Mouse (Mus musculus) midbrain, postnatal 0 days (tissue): ENCODE results near the gene Rrp36. TPM values are rescaled to one million over a fixed set of nuclear protein-coding genes. Genes with fewer than 3 reads are reported as not detected.
A peak's percentile ranks its signal among the peaks of the same experiment; 100 is the strongest.

ENCODE experiments used
- ATAC-seq: fragments of 200-750 bp; cut with Nextera tagmentation; 2 replicates; pipeline ENCODE4 v1.8.0; 2017; ENCODE audit warnings: moderate number of reproducible peaks, mild to moderate bottlenecking, moderate TSS enrichment, moderate library complexity; ENCODE audit not compliant: low FRiP score
- DNase-seq: peaks from one replicate; pipeline ENCODE4 v3.0.0-alpha.2; 2015; ENCODE audit warnings: low spot score
- H3K27ac ChIP-seq: fragments of 300-500 bp; sonication (generic); 2 replicates; pipeline ENCODE4 v1.5.1; 2014; ENCODE audit warnings: low read depth, mild to moderate bottlenecking, low read length, mixed read lengths
- H3K27me3 ChIP-seq: fragments of 300-500 bp; sonication (generic); 2 replicates; pipeline ENCODE4 v1.6.1; 2014; ENCODE audit warnings: low read length, control low read depth, mixed read lengths; ENCODE audit not compliant: insufficient read depth
- H3K36me3 ChIP-seq: fragments of 300-500 bp; sonication (generic); 2 replicates; pipeline ENCODE4 v1.6.1; 2014; ENCODE audit warnings: low read length, control low read depth, mixed read lengths; ENCODE audit not compliant: insufficient read depth
- H3K4me1 ChIP-seq: fragments of 300-500 bp; sonication (generic); 2 replicates; pipeline ENCODE4 v1.6.1; 2014; ENCODE audit warnings: mild to moderate bottlenecking, control low read depth, antibody characterized with exemption, low read length, mixed read lengths; ENCODE audit not compliant: insufficient read depth
- H3K4me2 ChIP-seq: fragments of 300-500 bp; sonication (generic); 2 replicates; pipeline ENCODE4 v1.6.1; 2014; ENCODE audit warnings: low read depth, mild to moderate bottlenecking, low read length, mixed read lengths; ENCODE audit not compliant: poor library complexity, severe bottlenecking
- H3K4me3 ChIP-seq: fragments of 300-500 bp; sonication (generic); 2 replicates; pipeline ENCODE4 v1.5.1; 2014; ENCODE audit warnings: low read depth, mild to moderate bottlenecking, low read length, moderate library complexity
- H3K9ac ChIP-seq: fragments of 300-500 bp; sonication (generic); replicated peaks from 2 replicates; pipeline ENCODE4 v1.6.1; 2014; ENCODE audit warnings: mild to moderate bottlenecking, low read length, moderate library complexity, mixed read lengths; ENCODE audit not compliant: poor library complexity, severe bottlenecking
- H3K9me3 ChIP-seq: fragments of 300-500 bp; sonication (generic); 2 replicates; pipeline ENCODE4 v1.6.1; 2016; ENCODE audit warnings: low read length, control low read depth
- CTCF ChIP-seq: IDR thresholded peaks from 2 replicates; pipeline ENCODE4 v1.5.1; 2016; ENCODE audit warnings: antibody characterized with exemption, mild to moderate bottlenecking
- WGBS: fragments of 180-500 bp; shearing (Covaris S2); extraction: QIAGEN DNeasy Blood & Tissue Kit; methylation state at CpG from one replicate; pipeline ENCODE4 v1.1.7; 2014; 5-methylcytosine and 5-hydroxymethylcytosine counted together
- polyA plus RNA-seq: library from polyadenylated mRNA; unstranded; fragments of >200 nt; fragmentation: Nextera tagmentation; extraction: Ambion mirVana; gene quantifications from 2 replicates; pipeline ENCODE4 v1.2.1, GENCODE M21; 2015
- total RNA-seq: library from RNA; depleted of rRNA; stranded (reverse); fragments of >200 nt; gene quantifications from 2 replicates; pipeline ENCODE4 v1.2.3, GENCODE M21; 2014

The Rrp36 gene
- total and polyA plus RNA-seq, 2 experiments from 2014 or later = 27.6 to 52.2 TPM

DNA sequence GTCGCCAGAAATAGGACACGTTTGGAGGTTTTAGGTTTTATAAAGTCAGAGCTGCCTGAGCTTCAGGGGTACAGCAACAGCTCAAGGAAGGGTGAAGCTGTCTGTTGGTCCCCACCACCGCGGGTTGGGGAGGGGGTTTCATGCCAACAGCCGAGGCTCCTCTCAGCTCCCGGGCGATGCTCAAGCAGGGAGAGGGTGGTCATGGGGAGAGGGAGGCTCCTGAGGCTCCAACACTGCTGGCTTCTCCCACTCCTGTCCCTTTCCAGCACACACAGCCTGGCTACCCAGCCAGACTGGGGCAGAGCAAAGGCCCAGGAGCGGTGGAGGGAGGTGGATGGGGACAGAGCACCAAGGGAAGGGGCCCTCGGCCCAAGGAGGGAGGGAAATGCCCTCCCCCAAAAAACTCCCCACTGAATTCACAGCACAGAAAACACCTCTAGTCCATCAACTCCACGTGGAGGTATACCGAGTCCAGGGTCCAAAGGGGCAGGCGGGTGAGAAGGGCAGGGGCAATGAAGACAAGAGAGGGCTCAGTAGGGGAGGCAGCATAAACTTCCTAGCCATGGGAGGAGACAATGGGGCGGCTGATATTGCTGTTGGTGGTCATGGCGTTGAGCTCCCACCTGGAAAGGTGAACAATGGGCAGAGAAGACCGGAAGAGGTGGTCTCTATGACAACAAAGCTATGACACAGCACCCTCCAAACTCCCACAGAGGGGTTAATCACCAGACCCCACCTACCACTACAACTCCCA is 555 bp upstream of the Rrp36 start:
- Histone ChIP-seq H3K9me3 (no peaks in the 10 kb centered on the region), H3K27me3 (no peaks in the 10 kb centered on the region), H3K36me3 (peaks cover 47% of the 10 kb centered on the region), H3K27ac (peak overlapping the region; percentile 33), H3K4me2 (peak overlapping the region; percentile 83), H3K4me1 (peaks cover 21% of the 10 kb centered on the region; the same call in 1 of the 2 replicates), H3K9ac (peak overlapping the region; percentile 55), H3K4me3 (peak overlapping the region; percentile 58)
- WGBS = 17% methylated on average over 15 of the region's 15 CpGs
- ATAC-seq (peak; percentile 10; the same call in 1 of the 2 replicates), DNase-seq (no peak)
- no peak for TF ChIP-seq CTCF

DNA sequence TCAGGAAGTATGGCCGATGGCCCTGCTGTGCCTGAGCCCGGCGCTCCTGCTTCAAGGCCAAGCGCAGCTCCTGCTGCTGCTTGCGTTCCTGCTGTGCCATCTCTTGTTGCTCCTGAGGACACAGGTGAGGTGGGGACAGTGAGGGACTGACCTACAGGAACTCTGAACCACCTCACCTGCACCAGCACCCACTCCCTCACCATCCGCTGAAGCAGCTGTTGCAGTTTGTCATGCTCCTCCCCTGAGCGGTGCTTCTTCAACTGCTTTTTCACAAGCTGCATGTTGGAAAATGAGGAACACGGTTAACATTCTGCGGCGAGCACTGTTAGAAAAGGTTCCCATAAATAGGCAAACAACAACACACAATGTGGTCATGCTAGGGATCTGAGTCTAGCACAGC is 4.2 kb downstream of the Rrp36 start:
- Histone ChIP-seq H3K4me3 (no peak overlapping the region), H3K27me3 (no peaks in the 10 kb centered on the region), H3K36me3 (peaks cover 34% of the 10 kb centered on the region), H3K4me1 (peaks cover 10% of the 10 kb centered on the region; the same call in 1 of the 2 replicates), H3K9ac (no peak overlapping the region), H3K9me3 (no peaks in the 10 kb centered on the region), H3K4me2 (no peak overlapping the region), H3K27ac (no peak overlapping the region)
- TF ChIP-seq CTCF = no peak
- ATAC-seq (no peak), DNase-seq (no peak)
- WGBS = 94% methylated on average over 10 of the region's 10 CpGs

DNA sequence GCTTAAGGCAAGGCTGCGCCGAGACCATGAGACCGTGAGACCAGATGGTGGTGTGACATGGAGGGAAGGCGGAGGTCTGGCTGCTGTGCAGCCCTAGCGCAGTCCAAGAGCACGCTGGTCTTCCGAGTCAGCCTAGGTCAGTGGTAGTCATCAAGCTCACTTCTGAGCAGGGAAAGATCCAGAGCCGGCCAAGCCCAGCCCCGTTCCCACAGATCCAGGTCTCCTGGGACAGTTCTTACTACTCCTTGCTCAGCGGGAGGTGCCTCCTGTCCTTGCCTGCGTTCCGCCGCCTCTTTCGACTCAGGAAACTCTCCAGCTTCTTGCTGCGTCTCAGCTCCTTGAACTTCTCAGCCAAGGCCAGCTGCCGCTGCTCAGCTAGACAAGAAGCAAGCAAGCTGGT is 6.4 kb downstream of the Rrp36 start:
- no peak overlapping the region for H3K4me2 ChIP-seq
- no peak overlapping the region for H3K9ac ChIP-seq
- no peak overlapping the region for H3K27ac ChIP-seq
- H3K4me3 ChIP-seq = no peak overlapping the region
- TF ChIP-seq CTCF = no peak
- ATAC-seq = no peak
- no peak for DNase-seq
- no peaks in the 10 kb centered on the region for H3K27me3 ChIP-seq
- no peaks in the 10 kb centered on the region for H3K4me1 ChIP-seq
- H3K36me3 ChIP-seq = peaks cover 51% of the 10 kb centered on the region
- no peaks in the 10 kb centered on the region for H3K9me3 ChIP-seq
- 85% methylated on average over 16 of the region's 16 CpGs for WGBS

DNA sequence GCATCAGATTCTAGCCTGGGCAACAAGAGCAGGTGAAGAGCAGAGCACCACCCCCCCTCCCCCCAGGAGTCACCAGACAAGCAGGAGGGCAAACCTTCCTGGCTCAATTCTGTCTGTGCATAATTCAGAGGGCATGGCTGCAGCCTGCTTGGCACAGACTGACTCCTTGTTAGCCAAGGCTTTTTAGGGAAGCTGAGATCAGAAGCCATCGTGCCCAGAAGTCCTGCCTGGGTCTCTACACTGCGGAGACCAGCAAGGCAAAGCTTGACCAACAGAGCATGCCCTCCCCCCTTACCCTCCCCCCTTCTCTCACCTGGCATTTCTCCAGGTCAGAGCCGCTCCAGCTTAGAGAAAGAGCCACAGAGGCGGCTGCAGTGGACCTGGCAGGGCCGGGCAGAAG is 11.4 kb downstream of the Rrp36 start:
- H3K27ac ChIP-seq = no peak overlapping the region
- WGBS = 87% methylated on average over 5 of the region's 5 CpGs
- no peak for TF ChIP-seq CTCF
- no peak overlapping the region for H3K4me2 ChIP-seq
- ATAC-seq = no peak
- H3K9me3 ChIP-seq = no peaks in the 10 kb centered on the region
- H3K36me3 ChIP-seq = peaks cover 78% of the 10 kb centered on the region
- no peaks in the 10 kb centered on the region for H3K4me1 ChIP-seq
- H3K9ac ChIP-seq = no peak overlapping the region
- H3K4me3 ChIP-seq = no peak overlapping the region
- no peaks in the 10 kb centered on the region for H3K27me3 ChIP-seq
- no peak for DNase-seq

DNA sequence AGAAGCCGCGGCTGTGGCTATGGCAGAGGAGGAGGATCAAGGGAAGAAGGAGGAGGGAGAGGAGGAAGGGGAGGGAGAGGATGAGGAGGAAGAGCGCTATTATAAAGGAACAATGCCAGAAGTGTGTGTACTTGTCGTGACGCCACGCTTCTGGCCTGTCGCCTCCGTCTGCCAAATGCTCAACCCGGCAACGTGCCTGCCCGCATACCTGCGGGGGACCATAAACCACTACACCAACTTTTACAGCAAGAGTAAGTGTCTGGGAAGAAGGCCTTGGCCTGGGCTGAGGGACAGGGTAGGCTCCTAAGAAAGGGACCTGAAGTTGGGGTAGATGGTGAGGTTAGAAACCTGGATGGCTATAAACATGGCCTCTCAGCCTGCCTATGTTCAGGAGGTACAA is 12.2 kb downstream of the Rrp36 start:
- H3K9me3 ChIP-seq = no peaks in the 10 kb centered on the region
- TF ChIP-seq CTCF = no peak
- H3K36me3 ChIP-seq = peaks cover 82% of the 10 kb centered on the region
- no peak overlapping the region for H3K4me2 ChIP-seq
- H3K9ac ChIP-seq = no peak overlapping the region
- H3K27me3 ChIP-seq = no peaks in the 10 kb centered on the region
- H3K4me1 ChIP-seq = no peaks in the 10 kb centered on the region
- no peak overlapping the region for H3K4me3 ChIP-seq
- DNase-seq (no peak), ATAC-seq (no peak)
- H3K27ac ChIP-seq = no peak overlapping the region
- 89% methylated on average over 12 of the region's 12 CpGs for WGBS

DNA sequence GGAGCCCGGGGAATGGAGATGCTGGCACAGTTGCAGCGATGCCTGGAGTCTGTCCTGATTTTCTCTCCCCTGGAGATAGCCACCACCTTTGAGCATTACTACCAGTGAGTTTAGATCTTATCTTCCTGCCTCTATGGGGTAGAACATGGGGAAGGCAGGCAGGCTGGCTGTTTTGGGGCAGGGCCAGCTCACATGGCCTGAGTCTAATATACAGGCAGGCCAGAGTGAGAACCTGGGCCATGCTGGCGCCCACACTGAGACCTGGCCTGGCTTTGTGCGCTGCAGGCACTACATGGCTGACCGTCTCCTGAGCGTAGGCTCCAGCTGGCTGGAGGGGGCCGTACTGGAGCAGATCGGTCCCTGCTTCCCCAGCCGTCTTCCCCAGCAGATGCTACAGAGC is 12.8 kb downstream of the Rrp36 start:
- Histone ChIP-seq H3K27ac (no peak overlapping the region), H3K27me3 (no peaks in the 10 kb centered on the region), H3K4me3 (no peak overlapping the region), H3K9ac (no peak overlapping the region), H3K36me3 (peaks cover 89% of the 10 kb centered on the region), H3K4me2 (no peak overlapping the region), H3K4me1 (no peaks in the 10 kb centered on the region), H3K9me3 (no peaks in the 10 kb centered on the region)
- 97% methylated on average over 9 of the region's 9 CpGs for WGBS
- no peak for TF ChIP-seq CTCF
- ATAC-seq = no peak
- DNase-seq = no peak
